Mouse (Mus musculus): ENCODE data around the gene Anxa5. TPM values are rescaled to one million over a fixed set of nuclear protein-coding genes. Genes with fewer than 3 reads are reported as not detected.

The Anxa5 gene
- polyA plus RNA-seq, 1 experiment from 2014 or later: 327 TPM

DNA sequence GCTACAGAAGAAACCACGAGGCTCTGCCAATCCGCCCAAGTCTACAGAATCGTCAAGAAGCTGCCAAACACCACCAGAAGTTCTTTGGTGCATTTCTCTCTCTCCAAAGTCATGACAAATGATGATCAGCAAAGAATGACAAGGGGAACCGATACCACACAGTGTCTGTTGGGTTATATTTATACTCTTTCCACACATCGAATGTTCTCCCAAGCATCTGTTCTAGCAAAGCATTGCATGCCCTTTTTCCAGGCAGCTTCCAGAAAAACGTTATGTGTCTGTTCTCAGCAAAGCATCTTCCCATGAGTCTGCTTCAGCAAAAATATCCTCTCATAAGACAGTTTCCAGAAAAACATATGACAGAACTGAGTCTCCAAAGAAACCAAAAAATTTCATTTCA is 11.2 kb upstream of the Anxa5 start:
- Histone ChIP-seq H3K27me3 (no peaks in the 10 kb centered on the region), H3K27ac (no peak overlapping the region), H3K9ac (no peak overlapping the region), H3K36me3 (no peaks in the 10 kb centered on the region), H3K4me1 (peaks cover 11% of the 10 kb centered on the region), H3K9me3 (no peaks in the 10 kb centered on the region), H3K4me3 (no peak overlapping the region), H3K4me2 (no peak overlapping the region)
- no peak for ATAC-seq (ENCODE audit: insufficient number of reproducible peaks, insufficient read depth, low FRiP score, low TSS enrichment, low read depth)
- 89% methylated on average over 6 of the region's 6 CpGs for WGBS

DNA sequence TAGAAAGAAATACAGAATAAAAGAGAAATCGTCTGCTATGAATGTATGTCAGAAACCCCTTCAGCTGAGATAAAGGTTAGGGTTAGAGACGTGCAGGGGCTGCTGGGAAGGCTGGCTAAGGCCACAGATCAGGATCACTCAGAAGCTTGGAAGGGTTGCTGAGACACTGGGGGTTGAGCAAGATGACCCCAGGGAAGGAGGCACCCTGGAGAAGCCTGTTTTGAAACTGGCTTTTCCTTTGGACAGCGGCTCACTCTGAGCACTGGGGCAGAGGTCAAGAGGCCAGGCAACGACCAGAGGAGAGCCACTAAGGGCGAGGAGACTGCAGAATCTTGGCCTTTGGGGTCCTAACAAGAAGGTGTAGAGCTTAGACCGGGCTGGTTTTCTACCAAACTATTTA is 10.5 kb upstream of the Anxa5 start:
- 40% methylated on average over 6 of the region's 6 CpGs for WGBS
- no peaks in the 10 kb centered on the region for H3K27me3 ChIP-seq
- H3K4me2 ChIP-seq: no peak overlapping the region
- peaks cover 15% of the 10 kb centered on the region for H3K4me1 ChIP-seq
- H3K9ac ChIP-seq: no peak overlapping the region
- ATAC-seq (ENCODE audit: insufficient number of reproducible peaks, insufficient read depth, low FRiP score, low TSS enrichment, low read depth): no peak
- no peak overlapping the region for H3K27ac ChIP-seq
- no peaks in the 10 kb centered on the region for H3K9me3 ChIP-seq
- H3K4me3 ChIP-seq: no peak overlapping the region
- no peaks in the 10 kb centered on the region for H3K36me3 ChIP-seq

DNA sequence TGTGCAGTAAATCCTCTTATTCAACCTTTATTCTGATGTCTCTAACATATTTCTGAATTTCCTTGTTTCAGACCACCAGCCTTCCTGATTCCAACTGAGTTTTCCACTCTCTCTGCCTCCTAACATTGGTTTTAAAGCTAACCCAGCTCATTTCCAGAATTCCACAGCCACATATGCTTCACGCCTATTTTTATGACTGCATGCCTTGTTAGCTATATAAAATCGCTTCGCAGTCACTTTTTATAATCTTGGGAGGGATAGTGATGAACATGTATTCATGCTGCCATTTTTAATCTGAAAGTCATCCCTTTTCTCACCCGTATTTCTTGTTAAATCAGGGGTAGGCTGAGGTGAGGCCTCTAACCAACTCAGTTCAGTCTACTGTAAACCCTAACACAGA is 8.6 kb upstream of the Anxa5 start:
- H3K4me2 ChIP-seq: no peak overlapping the region
- H3K9me3 ChIP-seq: no peaks in the 10 kb centered on the region
- no peak overlapping the region for H3K9ac ChIP-seq
- no peaks in the 10 kb centered on the region for H3K36me3 ChIP-seq
- H3K27me3 ChIP-seq: no peaks in the 10 kb centered on the region
- no peak overlapping the region for H3K27ac ChIP-seq
- no peak for ATAC-seq (ENCODE audit: insufficient number of reproducible peaks, insufficient read depth, low FRiP score, low TSS enrichment, low read depth)
- WGBS: 81% methylated on average over 4 of the region's 4 CpGs
- no peak overlapping the region for H3K4me3 ChIP-seq
- peaks cover 19% of the 10 kb centered on the region for H3K4me1 ChIP-seq

DNA sequence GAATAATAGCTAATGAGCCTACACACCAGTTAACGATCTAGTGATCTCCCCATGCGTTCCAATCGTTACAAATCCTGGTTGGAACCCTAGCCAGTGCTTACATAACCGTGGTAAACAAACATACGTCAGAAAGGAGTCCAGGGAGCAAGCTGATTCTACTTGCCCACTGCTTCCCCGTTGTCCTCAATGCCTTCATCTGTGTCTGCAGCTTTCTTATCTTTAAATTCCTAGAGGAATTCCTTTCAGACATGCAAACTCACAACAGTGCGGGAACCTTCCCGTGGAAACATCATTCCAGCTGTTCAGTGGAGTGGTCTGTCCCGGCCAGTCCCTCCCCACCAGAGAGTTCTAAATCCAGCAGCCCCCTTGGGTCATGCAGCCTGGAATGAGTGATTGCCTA is 7.2 kb upstream of the Anxa5 start:
- H3K4me3 ChIP-seq: no peak overlapping the region
- H3K27ac ChIP-seq: no peak overlapping the region
- H3K4me1 ChIP-seq: peaks cover 19% of the 10 kb centered on the region
- H3K9me3 ChIP-seq: no peaks in the 10 kb centered on the region
- no peaks in the 10 kb centered on the region for H3K36me3 ChIP-seq
- WGBS: 41% methylated on average over 9 of the region's 9 CpGs
- ATAC-seq (ENCODE audit: insufficient number of reproducible peaks, insufficient read depth, low FRiP score, low TSS enrichment, low read depth): no peak
- no peak overlapping the region for H3K9ac ChIP-seq
- no peak overlapping the region for H3K4me2 ChIP-seq
- no peaks in the 10 kb centered on the region for H3K27me3 ChIP-seq

DNA sequence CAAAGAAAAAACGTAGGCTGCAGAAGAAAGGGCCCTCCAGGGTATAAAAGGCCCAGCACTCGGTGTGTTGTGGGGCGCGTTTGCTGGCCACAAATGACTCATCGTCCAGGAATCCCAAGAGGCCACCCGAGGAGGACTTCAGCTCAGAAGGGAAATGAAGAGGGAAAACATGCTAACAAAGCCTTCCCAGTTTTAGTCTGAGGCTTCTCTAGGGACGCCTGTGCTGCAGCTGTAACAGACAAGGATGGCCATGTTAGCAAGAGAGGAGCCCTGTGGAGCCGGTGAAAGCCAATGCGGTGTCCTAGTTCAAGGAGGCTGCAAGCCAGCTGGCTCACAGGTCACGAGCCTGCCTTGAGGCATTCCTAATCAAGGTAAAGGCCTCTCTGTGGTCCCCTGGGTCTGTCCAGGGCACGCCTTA is 6.1 kb upstream of the Anxa5 start:
- peak overlapping the region; percentile 49; the same call in 1 of the 2 replicates for H3K9ac ChIP-seq
- H3K4me3 ChIP-seq: no peak overlapping the region
- H3K27me3 ChIP-seq: no peaks in the 10 kb centered on the region
- no peaks in the 10 kb centered on the region for H3K9me3 ChIP-seq
- H3K36me3 ChIP-seq: no peaks in the 10 kb centered on the region
- peaks cover 23% of the 10 kb centered on the region for H3K4me1 ChIP-seq
- 0 out of 2 replicates have a peak, but pooled peaks have one; percentile 38 for ATAC-seq (ENCODE audit: insufficient number of reproducible peaks, insufficient read depth, low FRiP score, low TSS enrichment, low read depth)
- peak overlapping the region; percentile 85 for H3K27ac ChIP-seq
- peak overlapping the region; percentile 37 for H3K4me2 ChIP-seq
- 5% methylated on average over 11 of the region's 11 CpGs for WGBS

DNA sequence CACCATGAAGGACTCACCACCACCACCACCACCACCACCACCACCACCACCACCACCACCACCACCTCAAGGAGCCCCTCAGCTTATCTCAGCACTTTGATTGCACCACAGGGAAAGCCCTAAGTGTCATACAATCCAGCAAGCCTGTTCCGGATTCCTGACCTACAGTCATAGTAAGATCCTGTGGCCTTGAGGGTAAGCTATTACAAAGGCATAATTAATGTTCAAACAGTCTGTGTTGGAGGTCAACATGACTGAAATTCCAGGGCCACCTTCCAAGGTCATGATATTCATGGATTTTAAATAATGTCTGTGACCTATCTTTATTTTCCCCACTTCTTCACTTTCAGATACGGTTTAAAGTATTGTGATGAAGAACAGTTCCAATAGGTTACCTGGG is 4.8 kb upstream of the Anxa5 start:
- H3K36me3 ChIP-seq: no peaks in the 10 kb centered on the region
- H3K4me2 ChIP-seq: no peak overlapping the region
- no peak overlapping the region for H3K9ac ChIP-seq
- WGBS: 86% methylated on average over 2 of the region's 2 CpGs
- peaks cover 30% of the 10 kb centered on the region for H3K4me1 ChIP-seq
- no peak overlapping the region for H3K4me3 ChIP-seq
- H3K9me3 ChIP-seq: no peaks in the 10 kb centered on the region
- no peaks in the 10 kb centered on the region for H3K27me3 ChIP-seq
- no peak overlapping the region for H3K27ac ChIP-seq
- ATAC-seq (ENCODE audit: insufficient number of reproducible peaks, insufficient read depth, low FRiP score, low TSS enrichment, low read depth): no peak

DNA sequence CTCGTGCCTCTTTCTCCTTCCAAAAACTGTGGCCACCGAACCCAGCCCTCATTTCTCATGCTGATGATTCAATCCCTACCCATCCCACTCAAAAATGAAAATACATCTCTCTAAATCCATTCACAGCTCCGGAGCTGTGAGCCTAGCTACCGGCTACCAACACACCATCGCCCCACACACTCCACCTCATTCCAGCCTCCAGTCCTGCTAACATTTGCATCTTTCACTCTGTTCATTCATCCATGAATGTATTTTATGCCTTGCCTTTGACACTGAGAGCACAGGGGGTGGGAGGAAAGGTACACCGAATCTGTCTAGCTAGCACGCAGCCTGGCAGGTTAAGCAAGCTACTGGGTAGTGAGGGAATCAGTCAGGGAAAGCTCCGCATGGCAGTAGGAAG is 3.1 kb upstream of the Anxa5 start:
- no peak for ATAC-seq (ENCODE audit: insufficient number of reproducible peaks, insufficient read depth, low FRiP score, low TSS enrichment, low read depth)
- Histone ChIP-seq H3K36me3 (no peaks in the 10 kb centered on the region), H3K4me3 (no peak overlapping the region), H3K9ac (no peak overlapping the region), H3K4me2 (no peak overlapping the region), H3K27me3 (no peaks in the 10 kb centered on the region), H3K27ac (no peak overlapping the region), H3K9me3 (no peaks in the 10 kb centered on the region), H3K4me1 (peaks cover 30% of the 10 kb centered on the region)
- WGBS: 74% methylated on average over 8 of the region's 8 CpGs

DNA sequence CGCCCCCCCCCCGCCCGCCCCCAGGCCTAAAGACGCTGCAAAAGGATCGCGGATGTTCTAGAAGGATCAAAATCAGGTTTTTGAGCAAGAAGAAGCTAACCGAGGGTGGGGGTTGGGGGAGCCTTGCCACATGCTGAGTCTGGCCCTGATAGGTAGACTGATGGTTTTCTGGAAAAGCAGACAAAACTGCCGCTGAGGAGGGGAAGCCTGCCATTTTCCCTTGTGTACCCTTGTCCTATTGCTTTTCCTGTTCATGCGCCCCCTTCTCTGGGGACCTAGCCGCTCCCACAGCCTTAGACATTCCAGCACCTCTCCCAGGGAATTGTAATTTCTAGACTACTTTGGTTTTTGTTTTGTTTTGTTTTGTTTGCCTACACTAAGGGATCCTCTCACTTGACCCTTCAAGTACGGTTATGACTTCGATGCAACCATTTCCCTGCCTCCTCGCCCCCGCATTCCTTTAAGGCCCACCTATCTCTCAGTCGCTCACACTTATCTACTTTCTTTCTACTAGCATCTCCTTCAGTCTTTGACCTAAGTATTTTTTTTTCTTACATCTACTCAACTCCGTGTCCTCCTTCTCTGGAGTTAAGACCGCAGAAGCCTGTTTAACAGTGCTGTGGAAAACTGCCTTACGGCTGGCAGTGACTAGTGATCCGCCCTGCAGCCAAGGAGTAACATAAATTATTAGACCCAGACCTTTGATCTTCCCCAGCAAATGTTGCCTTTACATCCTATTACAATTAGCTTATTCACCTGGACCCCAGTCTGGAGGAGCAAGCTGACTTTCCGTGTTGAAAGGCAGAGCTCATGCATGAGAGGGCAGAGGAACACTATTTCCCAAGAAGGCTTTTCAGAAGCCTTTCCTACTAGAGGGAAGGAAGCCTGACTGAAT is 814 bp upstream of the Anxa5 start:
- H3K9me3 ChIP-seq: no peaks in the 10 kb centered on the region
- WGBS: 33% methylated on average over 20 of the region's 20 CpGs
- peak overlapping the region; percentile 90 for H3K27ac ChIP-seq
- no peaks in the 10 kb centered on the region for H3K36me3 ChIP-seq
- H3K4me3 ChIP-seq: peak overlapping the region; percentile 78
- peak overlapping the region; percentile 87 for H3K9ac ChIP-seq
- H3K4me1 ChIP-seq: peaks cover 18% of the 10 kb centered on the region
- no peaks in the 10 kb centered on the region for H3K27me3 ChIP-seq
- peak overlapping the region; percentile 72 for H3K4me2 ChIP-seq
- no peak for ATAC-seq (ENCODE audit: insufficient number of reproducible peaks, insufficient read depth, low FRiP score, low TSS enrichment, low read depth)

DNA sequence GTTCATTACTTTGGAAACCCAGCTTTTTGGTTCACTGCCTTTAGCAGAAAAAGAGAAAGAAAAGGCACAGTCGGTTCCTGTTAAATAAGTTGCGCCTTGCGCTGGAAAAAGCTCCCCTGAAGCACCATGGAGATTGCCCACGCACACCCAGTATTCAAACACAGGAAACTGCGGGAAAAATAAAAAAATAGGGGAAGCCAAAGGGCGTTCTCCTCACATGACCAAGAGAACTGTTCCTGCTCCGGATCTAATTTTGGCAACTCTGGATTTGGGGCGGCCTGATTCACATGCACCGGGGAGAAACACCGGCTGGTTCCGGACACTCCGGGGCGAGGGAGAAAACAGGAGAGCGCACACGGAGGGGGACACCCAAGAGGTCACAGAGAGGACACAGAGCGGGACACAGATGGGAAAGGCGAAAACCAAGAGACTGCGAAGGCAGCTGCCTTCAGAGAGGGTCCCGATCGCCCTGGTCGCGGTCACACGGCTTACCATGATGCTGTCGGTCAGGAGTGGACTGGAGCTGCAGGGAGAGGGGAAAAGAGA is 683 bp downstream of the Anxa5 start:
- H3K27me3 ChIP-seq: no peaks in the 10 kb centered on the region
- WGBS: under 1% methylated on average over 24 of the region's 24 CpGs
- 0 out of 2 replicates have a peak, but pooled peaks have one; percentile 0 for ATAC-seq (ENCODE audit: insufficient number of reproducible peaks, insufficient read depth, low FRiP score, low TSS enrichment, low read depth)
- no peaks in the 10 kb centered on the region for H3K36me3 ChIP-seq
- no peaks in the 10 kb centered on the region for H3K9me3 ChIP-seq
- H3K4me3 ChIP-seq: peak overlapping the region; percentile 78
- peak overlapping the region; percentile 72 for H3K4me2 ChIP-seq
- H3K9ac ChIP-seq: peak overlapping the region; percentile 87
- peak overlapping the region; percentile 90 for H3K27ac ChIP-seq
- H3K4me1 ChIP-seq: peaks cover 14% of the 10 kb centered on the region

DNA sequence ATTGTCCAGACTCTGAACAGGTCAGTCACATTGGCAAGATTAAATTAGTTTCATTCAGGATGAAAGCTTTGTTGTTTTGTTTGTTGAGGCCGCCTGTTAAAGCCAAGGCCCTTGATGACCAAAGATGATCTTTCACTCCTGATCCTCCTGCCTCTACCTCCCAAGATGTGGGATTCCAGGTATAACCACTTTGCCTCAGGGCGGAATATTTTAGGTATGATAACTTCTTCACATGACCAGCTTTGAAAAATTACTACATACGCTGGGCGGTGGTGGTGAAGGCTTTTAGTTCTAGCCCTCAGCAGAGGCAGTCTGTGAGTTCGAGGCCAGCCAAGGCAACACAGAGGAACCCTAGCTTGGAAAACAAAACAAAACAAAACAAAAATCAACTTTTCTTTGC is 1.3 kb downstream of the Anxa5 start:
- WGBS: 70% methylated on average over 5 of the region's 5 CpGs
- Histone ChIP-seq H3K9ac (peak overlapping the region; percentile 87; the same call in 1 of the 2 replicates), H3K4me3 (peak overlapping the region; percentile 78), H3K27me3 (no peaks in the 10 kb centered on the region), H3K27ac (no peak overlapping the region), H3K36me3 (no peaks in the 10 kb centered on the region), H3K4me1 (peaks cover 18% of the 10 kb centered on the region), H3K4me2 (peak overlapping the region; percentile 72), H3K9me3 (no peaks in the 10 kb centered on the region)
- ATAC-seq (ENCODE audit: insufficient number of reproducible peaks, insufficient read depth, low FRiP score, low TSS enrichment, low read depth): no peak

DNA sequence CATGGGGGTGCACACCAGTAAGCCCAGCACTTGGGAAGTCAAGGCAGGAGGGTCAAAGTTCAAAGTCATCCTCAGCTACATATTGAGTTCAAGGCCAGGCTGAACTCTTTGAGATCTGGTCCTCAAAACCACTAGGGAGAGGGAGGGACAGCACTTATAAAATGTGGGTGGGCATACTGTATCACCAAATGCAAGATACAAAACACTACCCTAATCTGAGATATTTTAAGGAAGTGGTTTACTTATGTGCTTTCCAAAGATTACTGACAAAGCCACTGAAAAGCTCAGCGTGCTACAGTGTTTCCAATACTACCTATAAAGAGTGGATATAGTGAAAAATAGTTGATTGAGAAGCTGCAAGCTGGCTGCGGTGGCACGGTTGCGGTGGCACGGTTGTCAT is 2.5 kb downstream of the Anxa5 start:
- no peak for ATAC-seq (ENCODE audit: insufficient number of reproducible peaks, insufficient read depth, low FRiP score, low TSS enrichment, low read depth)
- no peaks in the 10 kb centered on the region for H3K9me3 ChIP-seq
- H3K4me2 ChIP-seq: no peak overlapping the region
- no peak overlapping the region for H3K27ac ChIP-seq
- H3K4me1 ChIP-seq: peaks cover 22% of the 10 kb centered on the region
- H3K4me3 ChIP-seq: no peak overlapping the region
- no peak overlapping the region for H3K9ac ChIP-seq
- no peaks in the 10 kb centered on the region for H3K36me3 ChIP-seq
- WGBS: 93% methylated on average over 5 of the region's 5 CpGs
- H3K27me3 ChIP-seq: no peaks in the 10 kb centered on the region

DNA sequence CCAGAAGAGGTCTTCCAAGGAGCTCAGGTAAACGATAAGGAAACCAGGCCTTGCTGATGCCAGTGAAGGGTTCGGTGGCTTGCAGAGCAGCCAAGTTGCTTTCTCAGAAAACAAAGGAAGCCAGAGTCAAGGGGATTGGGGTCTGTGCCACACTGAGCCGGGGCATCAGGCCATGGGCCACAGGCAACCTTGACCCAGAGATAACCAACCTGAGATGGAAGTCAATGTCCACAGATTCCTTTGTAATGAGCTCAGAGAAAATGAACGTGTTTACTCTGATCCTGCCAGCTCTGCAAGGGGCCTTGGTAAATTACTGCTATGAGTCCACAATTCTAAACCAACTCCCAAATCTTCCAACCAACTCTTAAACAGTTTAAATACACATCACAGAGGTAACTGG is 3.8 kb downstream of the Anxa5 start:
- Histone ChIP-seq H3K27ac (no peak overlapping the region), H3K4me3 (no peak overlapping the region), H3K36me3 (no peaks in the 10 kb centered on the region), H3K27me3 (no peaks in the 10 kb centered on the region), H3K4me2 (no peak overlapping the region), H3K9ac (no peak overlapping the region), H3K9me3 (no peaks in the 10 kb centered on the region), H3K4me1 (peaks cover 18% of the 10 kb centered on the region)
- no peak for ATAC-seq (ENCODE audit: insufficient number of reproducible peaks, insufficient read depth, low FRiP score, low TSS enrichment, low read depth)
- 76% methylated on average over 4 of the region's 4 CpGs for WGBS
